Mouse (Mus musculus) yolk sac, embryonic 10.5 days (tissue): ENCODE measurements around the gene Gm42878.
"Not testable (repeated sequence)": the region's sequence is repeated elsewhere in the genome, so short reads cannot be mapped to it uniquely, and the experiment has no call there.

Experiments
- DNase-seq: peaks from one replicate; pipeline ENCODE4 v3.0.0-alpha.2; 2017; ENCODE audit warnings: low spot score

The Gm42878 gene

DNA sequence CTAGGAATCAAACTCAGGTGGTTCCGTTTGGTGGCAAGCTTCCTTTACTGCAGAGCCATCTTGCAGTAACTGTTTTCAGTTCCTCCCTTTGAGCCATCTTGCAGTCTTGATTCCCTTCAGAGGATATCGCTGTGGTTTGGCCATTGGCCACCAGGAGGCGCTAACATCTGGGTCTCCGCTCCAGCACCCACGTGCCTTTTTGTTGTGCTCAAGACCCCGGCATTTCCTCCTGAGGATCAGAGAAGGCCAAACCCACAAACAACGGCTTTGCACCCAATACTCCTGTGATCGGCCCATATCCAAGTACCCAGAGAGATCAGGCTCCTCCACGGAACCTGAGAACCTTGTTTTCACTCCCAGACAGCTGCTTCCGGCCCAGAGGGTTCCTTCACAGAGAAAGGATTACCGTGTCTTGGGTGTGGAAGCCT, 19.2 kb upstream of the Gm42878 start:
- peak; percentile 83 for DNase-seq

DNA sequence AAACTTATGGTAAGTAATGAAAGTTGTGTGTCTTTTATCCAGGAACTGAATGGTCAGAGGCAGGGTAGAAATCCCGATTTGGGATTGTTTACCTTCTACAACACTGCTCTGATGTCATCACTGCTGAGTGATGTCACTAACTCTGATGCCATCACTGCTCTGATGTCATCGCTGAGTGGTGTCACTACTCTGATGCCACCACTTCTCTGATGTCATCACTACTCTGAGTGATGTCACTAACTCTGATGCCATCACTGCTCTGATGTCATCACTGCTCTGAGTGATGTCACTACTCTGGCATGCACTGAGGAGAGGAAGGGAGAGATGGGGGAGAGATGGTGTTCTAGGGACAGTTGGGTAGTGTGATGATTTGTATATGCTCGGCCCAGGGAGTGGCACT, 17.2 kb upstream of the Gm42878 start:
- DNase-seq: no peak

DNA sequence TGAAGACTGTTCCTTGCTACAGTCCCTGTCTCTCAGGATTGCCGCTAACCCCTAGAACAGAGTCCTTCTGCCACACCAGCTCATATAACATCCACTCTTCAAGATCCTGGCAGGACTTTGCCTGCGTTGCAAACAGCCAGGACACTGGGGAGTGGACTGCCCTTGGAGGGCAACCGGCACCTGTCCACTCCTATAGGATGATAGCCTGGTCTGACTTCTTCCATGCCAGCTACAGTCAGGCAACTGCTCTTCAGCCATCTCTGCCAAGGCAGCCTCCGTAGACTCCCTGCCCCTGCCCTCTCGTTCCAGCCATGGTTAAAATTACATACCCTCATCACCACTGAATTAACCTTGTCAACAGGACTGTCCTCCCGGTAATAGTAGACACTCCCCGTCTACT, 3.9 kb upstream of the Gm42878 start:
- DNase-seq: no peak

DNA sequence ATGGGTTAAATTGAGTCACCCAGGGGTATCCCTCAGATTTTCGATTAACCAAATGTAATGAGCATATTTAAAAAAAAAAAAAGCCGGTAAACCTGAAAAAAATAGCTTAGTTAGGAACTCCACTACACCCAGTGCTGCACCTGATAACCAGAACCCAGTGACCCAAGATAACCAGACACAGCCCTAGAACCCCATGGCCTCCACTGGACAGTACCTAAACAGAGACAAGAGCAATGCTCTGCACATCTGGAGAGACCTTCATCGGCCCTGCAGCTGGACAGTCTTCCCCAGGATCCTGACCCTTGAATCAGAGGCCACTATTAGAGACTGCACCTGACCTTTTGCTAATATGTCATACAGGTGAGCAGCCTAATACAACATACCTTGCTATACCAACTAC, 1.8 kb upstream of the Gm42878 start:
- DNase-seq: no peak

DNA sequence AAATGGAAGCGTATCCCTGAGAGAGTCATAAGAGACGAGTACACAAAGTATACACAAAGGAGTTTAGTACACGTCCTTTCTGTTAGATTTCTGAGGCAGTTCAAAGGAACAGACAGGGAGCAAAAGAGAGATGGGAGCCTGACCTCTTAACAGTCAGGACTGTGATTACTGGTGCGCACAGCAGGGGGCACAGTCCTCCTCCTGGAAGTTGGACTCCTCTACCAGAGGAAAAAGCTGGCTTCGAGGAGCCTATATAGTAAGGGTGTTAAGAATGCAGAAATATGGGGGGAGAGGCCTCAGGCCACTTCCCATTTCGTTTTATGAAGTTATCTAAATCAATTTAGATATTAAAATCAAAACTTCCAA, 1.2 kb upstream of the Gm42878 start:
- DNase-seq: peak; percentile 37

DNA sequence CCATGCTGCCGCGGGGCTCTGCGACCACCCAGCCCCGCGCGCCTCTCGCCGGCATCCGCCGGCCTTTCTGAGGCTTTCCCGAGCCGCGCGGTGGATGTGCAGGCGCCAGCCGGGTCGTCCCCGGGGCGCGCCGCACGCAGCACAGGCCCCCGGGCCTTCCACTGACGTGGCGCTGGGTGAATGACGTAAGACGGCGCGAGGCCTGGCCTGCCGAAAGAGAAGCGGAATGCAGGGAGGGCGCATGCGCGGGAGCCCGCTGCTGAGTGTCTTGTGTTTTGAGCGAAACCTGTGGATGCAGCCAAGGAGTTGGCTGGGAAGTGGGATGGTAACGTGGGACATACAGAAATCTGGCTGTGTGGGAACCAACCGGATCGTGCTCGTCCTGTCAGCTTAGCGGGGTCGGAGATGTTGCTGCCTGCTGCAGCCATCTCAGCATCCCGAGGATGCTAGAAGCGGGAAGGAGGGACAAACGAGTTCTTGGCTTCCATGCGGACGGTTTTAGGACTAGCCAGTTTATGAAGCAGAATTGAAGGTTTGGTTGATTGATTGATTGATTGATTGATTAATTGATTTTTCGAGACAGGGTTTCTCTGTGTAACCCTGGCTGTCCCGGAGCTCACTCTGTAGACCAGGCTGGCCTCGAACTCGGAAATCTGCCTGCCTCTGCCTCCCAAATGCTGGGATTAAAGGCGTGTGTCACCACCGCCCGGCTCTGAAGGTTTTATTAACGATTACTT, 679 bp upstream of the Gm42878 start, which contains the start of gene Mapkapk5:
Gene Mapkapk5 (minus strand): TSS at position 113 of the 737 bp plus-strand sequence.
- DNase-seq: peak; percentile 94

DNA sequence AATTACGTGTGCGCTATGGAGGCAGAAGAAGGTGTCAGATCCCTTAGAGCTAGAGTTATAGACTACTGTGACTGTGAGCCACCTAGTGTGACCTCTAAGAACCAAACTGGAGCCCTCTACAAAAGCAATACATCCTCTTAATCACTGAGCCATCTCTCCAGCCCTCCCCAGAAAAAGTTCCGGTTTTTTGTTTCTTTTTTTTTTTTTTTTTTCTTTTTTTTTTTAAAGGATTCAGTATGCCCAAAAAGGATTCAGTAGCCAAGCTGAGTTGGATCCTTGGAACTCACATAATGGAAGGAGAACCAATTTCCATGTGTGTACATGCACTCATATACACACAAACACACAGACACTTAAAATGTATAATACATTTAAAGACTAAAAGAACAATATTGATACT, 1.9 kb downstream of the Gm42878 start:
- no peak for DNase-seq

DNA sequence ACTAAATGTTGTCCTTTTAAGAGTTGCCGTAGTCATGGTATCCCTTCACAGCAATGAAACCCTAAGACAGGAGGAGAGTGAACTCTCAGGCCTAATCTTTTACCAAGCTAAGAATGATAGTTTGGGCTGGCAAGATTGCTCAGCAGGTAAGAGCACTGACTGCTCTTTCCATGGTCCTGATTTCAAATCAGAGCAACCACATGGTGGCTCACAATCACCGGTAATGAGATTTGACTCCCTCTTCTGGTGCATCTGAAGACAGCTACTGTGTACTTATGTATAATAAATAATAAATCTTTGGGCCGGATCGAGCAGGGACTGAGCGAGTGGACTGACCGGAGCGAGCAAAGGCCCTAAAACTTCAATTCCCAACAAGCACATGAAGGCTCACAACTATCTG, 4.0 kb downstream of the Gm42878 start:
- DNase-seq: no peak

DNA sequence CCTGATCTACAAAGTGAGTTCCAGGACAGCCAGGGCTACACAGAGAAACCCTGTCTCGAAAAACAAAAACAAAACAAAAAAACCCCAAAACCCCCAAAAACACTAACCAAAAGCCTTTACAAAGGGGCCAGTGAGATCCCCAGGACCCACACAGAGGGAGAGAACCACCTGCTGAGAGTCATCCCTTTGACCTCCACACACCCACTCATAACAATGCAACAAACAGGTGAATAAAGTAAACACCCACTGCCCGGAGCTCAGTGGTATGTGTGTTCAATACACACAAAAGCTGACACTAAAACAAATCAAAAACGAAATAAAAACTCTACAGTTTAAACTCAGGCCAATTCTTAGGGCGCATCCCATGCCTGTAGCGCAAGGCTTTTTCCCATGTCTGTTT, 5.2 kb downstream of the Gm42878 start:
- DNase-seq: no peak

DNA sequence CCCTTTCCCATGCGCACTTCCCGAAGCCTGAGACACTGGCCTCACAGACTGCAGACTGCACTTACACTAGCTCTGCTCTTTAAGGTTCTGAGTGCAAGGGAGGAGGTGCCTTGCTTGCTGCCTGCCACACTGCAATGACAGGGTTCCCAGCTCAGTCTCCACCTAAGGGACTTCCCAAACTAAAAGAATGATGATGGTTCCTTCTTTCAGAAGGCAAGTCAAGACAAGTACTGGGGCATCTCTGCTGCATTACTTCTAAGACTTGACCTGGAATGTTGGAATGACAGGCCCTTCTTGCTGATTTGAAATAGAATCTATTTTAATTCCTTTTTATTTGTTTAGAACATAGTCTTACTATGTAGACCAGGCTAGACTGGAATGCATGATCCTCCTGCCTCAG, 7.7 kb downstream of the Gm42878 start:
- DNase-seq: no peak

DNA sequence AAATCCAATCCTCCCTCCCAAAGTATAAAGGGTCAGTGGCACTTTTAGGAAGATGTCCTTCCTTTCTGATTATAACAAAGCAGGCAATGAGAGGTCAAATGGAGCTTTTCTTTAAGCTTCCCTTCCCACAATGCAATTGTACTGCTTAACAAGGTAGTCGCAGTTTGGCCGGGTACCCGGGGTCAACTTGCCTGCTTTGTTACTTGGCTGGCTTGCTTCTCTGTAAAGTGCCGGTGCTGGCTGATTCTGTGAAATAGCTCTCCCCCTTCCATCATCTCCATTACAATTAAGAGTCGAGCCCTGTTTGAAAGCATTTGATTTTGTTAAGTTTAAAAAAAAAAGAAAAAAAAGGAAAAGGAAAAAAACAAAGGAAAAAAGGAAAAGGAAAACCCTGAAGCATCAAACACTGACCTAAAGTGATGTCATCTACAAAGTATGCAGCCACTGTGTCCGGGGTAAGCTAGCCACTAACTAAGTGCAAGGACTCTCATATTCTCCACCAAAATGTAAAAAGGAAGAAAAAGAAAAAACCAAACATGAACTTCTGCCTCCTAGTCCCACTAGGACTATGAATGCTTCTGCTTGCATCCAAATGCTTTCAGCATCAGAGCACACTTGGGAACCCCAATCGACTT, 8.2 kb downstream of the Gm42878 start:
- no peak for DNase-seq

DNA sequence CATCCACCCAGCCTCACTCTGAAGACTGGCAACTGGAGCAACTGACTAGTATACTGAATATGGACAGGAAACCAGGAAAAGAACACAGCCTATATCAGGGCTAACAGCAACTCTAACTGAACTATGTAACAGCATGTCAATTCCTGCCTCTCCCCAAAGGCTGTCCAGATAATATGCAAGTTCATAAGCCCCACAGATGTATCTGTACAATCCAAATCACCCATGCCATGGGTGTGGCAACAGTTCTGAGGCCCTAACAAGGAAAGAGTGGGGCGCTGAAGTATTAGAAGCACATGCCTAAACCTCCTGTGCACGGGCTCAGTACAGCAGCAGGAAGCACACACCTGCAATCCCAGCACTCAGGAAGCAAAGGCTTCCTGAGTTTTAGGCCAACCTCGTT, 10.2 kb downstream of the Gm42878 start:
- DNase-seq: no peak

DNA sequence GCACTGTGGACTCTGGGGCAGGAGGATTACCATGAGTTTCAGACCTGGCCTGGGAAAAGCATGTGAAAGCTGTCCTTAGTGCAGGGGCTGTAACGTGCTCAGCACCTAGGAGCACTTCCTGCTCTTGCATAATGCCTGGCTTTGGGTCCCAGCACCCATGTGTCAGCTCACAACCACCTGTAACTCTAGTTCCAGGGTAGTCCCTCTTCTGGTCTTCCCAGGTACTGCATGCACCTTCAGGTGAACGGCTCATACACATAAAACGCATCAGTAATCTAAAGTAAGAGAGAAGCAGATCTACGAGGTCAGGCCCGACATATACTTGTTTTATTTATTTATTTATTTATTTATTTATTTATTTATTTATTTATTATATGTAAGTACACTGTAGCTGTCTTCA, 10.8 kb downstream of the Gm42878 start:
- DNase-seq: no peak

DNA sequence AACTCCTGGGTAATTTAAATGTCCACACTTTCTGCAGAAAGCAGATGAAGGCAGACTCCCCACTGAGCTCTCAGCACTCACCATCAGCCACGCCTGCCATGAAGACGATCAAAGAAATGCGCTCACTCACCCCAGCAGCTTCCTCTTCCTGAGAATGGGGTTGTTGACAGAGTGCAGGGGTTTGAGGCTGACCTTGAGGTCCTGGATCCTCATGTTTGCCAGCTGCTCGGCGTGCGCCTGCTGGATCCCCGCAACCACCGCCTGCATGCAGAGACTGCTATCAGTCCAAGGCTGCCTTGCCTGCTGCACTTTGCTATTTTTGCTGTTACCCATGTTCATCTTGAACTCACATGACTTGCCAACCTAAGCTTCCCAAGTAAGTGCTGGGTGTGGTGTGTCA, 18.3 kb downstream of the Gm42878 start:
- no peak for DNase-seq

DNA sequence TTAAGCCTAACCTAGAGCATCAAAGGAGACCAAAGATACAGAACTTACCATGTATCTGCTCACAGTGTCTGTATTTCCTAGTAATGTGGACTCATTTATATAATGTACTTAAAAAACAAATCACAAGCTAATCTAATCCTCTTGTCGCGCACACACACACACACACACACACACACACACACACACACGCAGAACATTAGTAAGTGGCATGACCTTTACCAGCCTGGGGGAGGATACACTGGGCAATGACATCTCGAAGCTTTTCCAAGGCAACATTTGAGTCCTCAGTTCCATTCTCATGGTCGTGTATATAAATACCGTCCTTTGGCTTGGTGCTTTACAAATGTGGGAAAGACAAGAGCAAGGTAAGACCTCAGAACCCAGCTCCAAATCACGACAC, 18.8 kb downstream of the Gm42878 start:
- no peak for DNase-seq

DNA sequence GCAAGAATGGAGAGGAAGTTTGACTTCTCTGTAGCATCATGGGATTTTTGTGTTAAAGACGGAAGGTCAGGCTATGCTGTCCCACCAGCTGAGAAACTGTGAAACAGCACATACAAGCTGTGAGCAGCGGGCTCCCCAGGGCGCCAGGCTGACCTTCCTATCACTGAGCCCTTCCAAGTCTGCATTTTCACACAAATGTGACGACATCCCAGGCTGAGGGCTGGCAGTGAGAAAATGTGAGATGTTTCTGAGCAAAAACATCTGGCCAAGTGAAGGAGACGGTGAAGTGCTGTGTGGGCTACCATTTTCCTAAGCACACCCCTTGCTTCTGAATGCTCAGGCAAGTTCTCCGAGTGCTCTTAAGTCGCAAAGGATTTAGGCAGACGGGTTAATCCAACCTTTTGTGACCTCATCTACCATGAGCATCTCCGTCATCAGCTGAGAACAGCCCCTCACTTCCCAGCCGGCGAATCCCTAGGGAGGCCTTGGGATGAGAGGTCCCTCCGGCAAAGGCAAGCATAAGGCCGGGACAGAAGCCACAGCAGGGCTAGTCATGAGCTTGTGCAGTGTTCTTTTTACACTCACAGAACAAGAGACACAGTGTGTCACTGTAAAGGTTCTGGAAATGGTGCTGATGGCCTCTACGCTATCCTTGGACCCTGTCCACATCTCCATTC, 19.4 kb downstream of the Gm42878 start:
- DNase-seq: no peak

DNA sequence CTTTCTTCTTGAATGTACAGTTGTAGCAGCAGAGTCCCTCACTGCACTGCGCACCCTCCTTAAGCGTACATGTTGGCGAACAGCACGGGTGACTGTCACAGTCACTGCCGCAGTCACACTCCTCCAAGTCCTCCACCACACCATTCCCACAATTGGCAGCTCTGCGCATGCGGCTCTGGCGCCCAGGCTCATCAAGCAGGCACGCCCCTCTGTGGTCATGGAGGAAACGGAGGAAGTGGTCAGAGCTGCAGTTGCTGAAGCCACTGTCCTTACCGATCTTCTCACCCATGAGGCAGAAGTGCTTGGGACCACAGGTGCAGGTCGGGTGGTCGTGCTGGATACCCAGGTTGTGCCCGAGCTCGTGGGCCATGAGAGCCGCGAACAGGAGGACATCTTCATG, 25.5 kb downstream of the Gm42878 start:
- not testable (repeated sequence) for DNase-seq

DNA sequence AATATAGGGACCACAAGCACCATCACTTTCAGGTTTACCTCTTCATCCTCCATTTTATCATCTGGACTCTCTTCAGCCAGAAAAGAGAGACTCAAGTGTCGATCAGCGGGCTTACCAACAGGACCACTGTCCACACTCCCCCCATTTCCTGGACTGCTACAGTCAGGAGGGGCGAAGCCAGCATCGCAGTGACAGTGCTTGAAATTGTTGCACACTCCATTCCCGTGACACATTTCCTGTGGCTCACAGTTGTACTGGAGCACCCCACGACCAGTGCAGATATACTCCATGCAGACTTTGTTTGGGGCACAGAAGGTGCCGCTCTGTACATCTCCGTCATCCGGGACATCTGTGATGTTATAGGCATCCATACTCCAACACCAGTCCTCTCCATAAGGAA, 26.3 kb downstream of the Gm42878 start:
- no peak for DNase-seq

DNA sequence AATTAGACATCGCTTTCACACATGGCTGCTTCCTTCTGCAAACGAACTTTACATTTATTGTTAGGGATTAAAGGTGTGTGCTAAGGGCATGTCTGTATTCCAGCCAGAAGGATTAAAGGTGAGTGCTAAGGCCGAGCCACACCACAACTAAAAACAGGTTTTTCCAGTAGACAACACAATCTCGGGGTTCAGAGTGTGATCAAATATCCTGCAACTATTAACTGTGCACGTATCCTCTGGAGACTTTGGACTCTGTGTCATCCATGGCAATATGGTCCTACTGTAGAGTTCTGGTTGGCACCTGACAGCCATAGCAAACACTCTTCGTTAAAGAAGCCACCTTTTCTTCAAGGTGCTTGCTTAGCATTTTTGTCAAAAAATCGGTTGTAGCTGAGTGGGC, 35.3 kb downstream of the Gm42878 start:
- no peak for DNase-seq

DNA sequence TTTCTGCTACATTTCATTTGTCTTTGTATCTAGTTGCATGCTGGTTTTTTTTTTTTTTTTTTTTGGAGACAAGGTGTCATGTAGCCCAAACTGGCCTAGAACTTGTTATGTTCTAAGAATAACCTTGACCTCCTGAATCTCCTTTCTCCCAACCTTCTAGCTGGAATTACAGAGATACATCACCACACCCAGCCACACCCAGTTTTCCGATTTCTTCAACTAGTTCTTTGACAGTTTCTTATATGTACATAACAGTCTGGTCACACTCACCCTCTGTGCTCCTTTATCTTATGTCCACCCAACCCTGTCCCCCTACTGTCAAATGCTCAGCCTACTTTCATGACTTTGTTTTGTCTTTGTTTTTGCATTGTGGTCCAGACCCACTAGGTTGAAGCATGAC, 38.4 kb downstream of the Gm42878 start:
- DNase-seq: no peak

DNA sequence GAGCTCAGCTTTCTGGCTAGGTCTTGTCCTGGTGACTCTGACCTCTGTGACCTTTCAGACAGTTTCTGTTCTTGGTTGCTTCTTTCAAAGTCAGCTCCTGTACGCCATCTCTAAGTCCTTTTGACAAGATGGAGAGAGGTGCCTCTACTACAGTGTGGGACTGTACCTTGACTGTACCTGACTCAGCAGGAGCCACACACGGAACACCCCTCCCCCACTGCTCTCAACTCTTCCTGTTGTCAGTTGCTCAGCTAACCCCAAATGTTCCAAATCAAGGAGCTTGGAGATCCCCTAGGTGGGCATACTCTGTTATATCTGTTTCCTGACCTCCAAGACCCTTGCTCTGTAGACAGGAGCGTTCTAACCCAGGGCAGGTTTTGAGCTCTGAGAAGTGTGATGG, 42.1 kb downstream of the Gm42878 start, which contains the start of gene Adam1b:
Gene Adam1b (minus strand): TSS at position 205 of the 400 bp plus-strand sequence.
- DNase-seq: no peak

DNA sequence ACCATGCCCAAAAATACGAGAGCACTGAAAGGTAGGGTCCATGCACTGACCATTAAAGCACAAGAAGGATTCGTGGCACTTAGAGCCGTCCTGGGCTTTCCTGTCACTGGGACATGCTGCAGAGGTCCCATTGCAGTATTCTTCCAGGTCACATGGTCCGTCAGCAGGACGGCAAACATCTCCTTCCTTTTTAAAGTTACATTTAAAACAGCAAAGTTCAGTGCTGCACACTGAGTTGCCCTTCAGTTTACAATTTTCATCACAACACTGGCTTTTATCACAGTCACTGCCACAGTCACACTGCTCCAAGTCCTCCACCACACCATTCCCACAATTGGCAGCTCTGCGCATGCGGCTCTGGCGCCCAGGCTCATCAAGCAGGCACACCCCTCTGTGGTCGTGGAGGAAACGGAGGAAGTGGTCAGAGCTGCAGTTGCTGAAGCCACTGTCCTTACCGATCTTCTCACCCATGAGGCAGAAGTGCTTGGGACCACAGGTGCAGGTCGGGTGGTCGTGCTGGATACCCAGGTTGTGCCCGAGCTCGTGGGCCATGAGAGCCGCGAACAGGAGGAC, 43.8 kb downstream of the Gm42878 start:
- not testable (repeated sequence) for DNase-seq

DNA sequence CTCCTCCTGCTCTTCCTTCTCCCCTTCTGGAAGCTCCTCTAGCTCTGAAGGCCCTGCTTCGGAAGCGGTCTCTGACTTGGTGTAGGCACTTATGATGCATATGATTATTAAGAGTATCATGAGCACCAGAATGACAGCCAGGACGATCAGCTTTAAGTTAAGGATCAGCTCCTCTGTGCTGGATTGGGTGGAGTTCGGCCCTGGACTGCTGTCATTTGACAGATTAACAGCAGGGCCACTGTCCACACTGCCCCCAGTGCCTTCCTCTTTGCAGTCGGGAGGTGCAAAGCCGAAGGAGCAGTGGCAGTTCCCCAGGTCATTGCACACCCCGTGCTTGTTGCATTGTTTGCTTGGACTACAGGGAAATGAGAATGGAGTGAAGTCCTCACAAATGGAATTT, 44.6 kb downstream of the Gm42878 start:
- no peak for DNase-seq
